Mouse (Mus musculus) limb, embryonic 14.5 days (tissue): ENCODE data around the gene Prame. TPM values are rescaled to one million over a fixed set of nuclear protein-coding genes. Genes with fewer than 3 reads are reported as not detected.
"Not testable (repeated sequence)": the region's sequence is repeated elsewhere in the genome, so short reads cannot be mapped to it uniquely, and the experiment has no call there.

ENCODE experiments used
- ATAC-seq: fragments of 200-750 bp; cut with Nextera tagmentation; 2 replicates; pipeline ENCODE4 v1.8.0; 2017; ENCODE audit warnings: low read depth, moderate number of reproducible peaks, moderate TSS enrichment; ENCODE audit not compliant: low FRiP score
- DNase-seq: peaks from one replicate; pipeline ENCODE4 v3.0.0-alpha.2; 2015; ENCODE audit warnings: low spot score
- H3K27ac ChIP-seq: fragments of 300-500 bp; sonication (generic); replicated peaks from 2 replicates; pipeline ENCODE4 v1.5.1; 2014; ENCODE audit warnings: low read depth, mild to moderate bottlenecking, low read length, moderate library complexity, mixed read lengths
- H3K27me3 ChIP-seq: fragments of 300-500 bp; sonication (generic); 2 replicates; pipeline ENCODE4 v1.6.1; 2014; ENCODE audit warnings: low read length, mixed read lengths; ENCODE audit not compliant: control insufficient read depth, insufficient read depth
- H3K36me3 ChIP-seq: fragments of 300-500 bp; sonication (generic); 2 replicates; pipeline ENCODE4 v1.6.1; 2014; ENCODE audit warnings: mild to moderate bottlenecking, low read length, moderate library complexity, mixed read lengths; ENCODE audit not compliant: control insufficient read depth, insufficient read depth
- H3K4me1 ChIP-seq: fragments of 300-500 bp; sonication (generic); 2 replicates; pipeline ENCODE4 v1.6.1; 2014; ENCODE audit warnings: antibody characterized with exemption, low read length, mixed read lengths; ENCODE audit not compliant: control insufficient read depth, insufficient read depth
- H3K4me2 ChIP-seq: fragments of 300-500 bp; sonication (generic); replicated peaks from 2 replicates; pipeline ENCODE4 v1.6.1; 2014; ENCODE audit warnings: low read depth, mild to moderate bottlenecking, low read length, moderate library complexity; ENCODE audit not compliant: severe bottlenecking
- H3K4me3 ChIP-seq: fragments of 300-500 bp; sonication (generic); replicated peaks from 2 replicates; pipeline ENCODE4 v1.5.1; 2014; ENCODE audit warnings: low read length
- H3K9ac ChIP-seq: fragments of 300-500 bp; sonication (generic); 2 replicates; pipeline ENCODE4 v1.6.1; 2014; ENCODE audit warnings: mild to moderate bottlenecking, low read depth, low read length, moderate library complexity; ENCODE audit not compliant: severe bottlenecking
- H3K9me3 ChIP-seq: fragments of 300-500 bp; sonication (generic); 2 replicates; pipeline ENCODE4 v1.6.1; 2016; ENCODE audit warnings: low read length; ENCODE audit not compliant: control insufficient read depth
- POLR2A ChIP-seq: fragments of 200-500 bp; IDR thresholded peaks from 2 replicates; pipeline ENCODE4 v1.8.0; 2012; ENCODE audit warnings: inconsistent platforms, mild to moderate bottlenecking, moderate library complexity, borderline replicate concordance; ENCODE audit not compliant: insufficient read depth, insufficient read length; ENCODE audit errors: extremely low read depth
- WGBS: fragments of 180-500 bp; shearing (Covaris S2); extraction: QIAGEN DNeasy Blood & Tissue Kit; methylation state at CpG from one replicate; pipeline ENCODE4 v1.1.7; 2014; 5-methylcytosine and 5-hydroxymethylcytosine counted together
- polyA plus RNA-seq, 2 experiments: library from polyadenylated mRNA; depleted of rRNA in 1 of 2; stranded (reverse) in 1 of 2; unstranded in 1 of 2; fragments of >200 nt; fragmentation: Nextera tagmentation in 1 of 2; extraction: Ambion mirVana in 1 of 2; gene quantifications; 2 replicates each; pipeline versions ENCODE4 v1.2.1 to v1.2.3; 2012 to 2014

Gene Prame
- polyA plus RNA-seq, 2 experiments = 0.25 to 0.34 TPM

DNA sequence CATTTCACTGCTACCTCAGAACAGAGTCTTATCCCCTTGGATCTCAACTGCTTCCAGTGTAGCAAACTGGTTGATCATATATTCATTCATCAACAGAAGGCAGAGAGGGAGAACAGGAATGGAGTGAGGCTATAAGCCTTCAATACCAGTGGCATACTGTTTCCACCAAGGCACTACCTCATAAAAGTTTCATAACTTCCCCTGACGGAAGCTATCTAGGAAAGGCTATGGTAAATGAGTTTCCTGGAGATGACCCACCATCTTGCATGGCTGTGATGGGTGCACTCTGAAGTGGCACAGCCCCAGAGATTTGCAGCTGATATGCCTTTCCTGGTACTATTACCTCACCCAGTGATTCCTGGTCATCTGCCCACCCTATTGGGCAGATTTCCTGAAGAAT, 51.1 kb downstream of the Prame start:
- H3K4me2 ChIP-seq = no peak overlapping the region
- no peak overlapping the region for H3K27ac ChIP-seq
- no peak overlapping the region for H3K9ac ChIP-seq
- no peaks in the 10 kb centered on the region for H3K9me3 ChIP-seq
- ATAC-seq = no peak
- no peak for DNase-seq
- H3K27me3 ChIP-seq = no peaks in the 10 kb centered on the region
- WGBS = 64% methylated on average over 1 of the region's 1 CpGs
- no peak overlapping the region for H3K4me3 ChIP-seq
- no peaks in the 10 kb centered on the region for H3K4me1 ChIP-seq
- no peaks in the 10 kb centered on the region for H3K36me3 ChIP-seq
- no peak for TF ChIP-seq POLR2A

DNA sequence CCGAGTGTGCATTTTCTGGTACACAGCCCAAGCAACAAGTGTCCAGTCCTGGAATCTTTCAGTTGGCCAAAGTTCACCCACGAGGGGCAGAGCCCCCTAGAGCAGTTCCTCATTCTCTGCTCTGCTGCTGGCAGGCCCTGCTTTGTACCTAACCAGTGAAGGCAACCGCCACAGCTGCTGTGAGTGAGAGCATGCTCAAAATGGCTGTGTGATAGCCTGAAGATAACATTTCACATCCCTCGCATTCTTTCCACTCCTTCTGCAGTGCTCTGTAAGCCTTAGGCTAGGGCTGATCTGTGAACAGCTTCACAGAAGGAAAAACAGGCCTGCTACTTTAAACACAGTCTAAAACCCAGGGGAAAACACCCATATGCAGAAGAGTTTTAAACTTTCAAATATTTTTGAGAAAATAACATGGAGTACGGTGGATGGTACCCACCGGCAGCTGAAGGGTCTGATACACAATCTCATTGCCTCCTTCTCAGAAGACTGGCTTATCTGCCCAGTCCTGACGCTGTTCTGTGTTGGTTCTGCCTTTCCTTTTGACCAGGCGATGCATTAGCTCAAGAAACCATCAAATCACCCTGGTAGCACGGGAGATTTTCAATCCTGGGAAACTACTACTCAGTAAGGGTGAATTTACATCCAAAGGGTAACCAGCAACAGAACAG, 52.4 kb downstream of the Prame start:
- H3K4me3 ChIP-seq, H3K27ac ChIP-seq, H3K9ac ChIP-seq, ATAC-seq, H3K4me1 ChIP-seq, H3K36me3 ChIP-seq, H3K4me2 ChIP-seq, H3K9me3 ChIP-seq, H3K27me3 ChIP-seq, DNase-seq: not testable (repeated sequence)
- 69% methylated on average over 9 of the region's 9 CpGs for WGBS

DNA sequence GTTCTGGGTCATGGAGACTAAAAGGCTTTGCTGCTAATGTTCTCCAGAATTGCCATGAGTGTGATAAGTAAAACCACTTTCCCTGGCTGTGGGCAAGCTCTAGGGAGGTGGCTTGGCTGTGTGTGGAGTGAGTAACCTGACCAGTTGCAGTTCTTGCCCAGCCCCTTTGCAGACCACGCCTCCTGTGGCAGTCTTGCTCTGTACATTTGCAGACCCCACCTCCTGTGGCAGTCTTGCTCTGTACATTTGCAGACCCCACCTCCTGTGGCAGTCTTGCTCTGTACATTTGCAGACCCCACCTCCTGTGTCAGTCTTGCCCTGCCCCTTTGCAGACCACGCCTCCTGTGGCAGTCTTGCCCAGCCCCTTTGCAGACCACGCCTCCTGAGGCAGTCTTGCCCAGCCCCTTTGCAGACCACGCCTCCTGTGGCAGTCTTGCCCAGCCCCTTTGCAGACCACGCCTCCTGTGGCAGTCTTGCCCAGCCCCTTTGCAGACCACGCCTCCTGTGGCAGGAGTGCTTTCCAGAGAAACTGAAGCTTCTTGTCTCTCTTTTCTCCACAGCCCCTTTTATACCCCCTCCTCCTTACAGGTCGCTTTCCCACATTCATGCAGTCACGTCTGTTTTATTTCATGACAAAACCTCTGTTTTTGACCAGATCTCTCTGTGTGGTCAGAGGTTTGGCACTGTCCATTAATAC, 53.1 kb downstream of the Prame start:
- not testable (repeated sequence) for H3K36me3 ChIP-seq, H3K9ac ChIP-seq, H3K27me3 ChIP-seq, H3K4me1 ChIP-seq, DNase-seq, H3K4me2 ChIP-seq, H3K4me3 ChIP-seq, H3K9me3 ChIP-seq, ATAC-seq, H3K27ac ChIP-seq
- WGBS = 26% methylated on average over 8 of the region's 8 CpGs

DNA sequence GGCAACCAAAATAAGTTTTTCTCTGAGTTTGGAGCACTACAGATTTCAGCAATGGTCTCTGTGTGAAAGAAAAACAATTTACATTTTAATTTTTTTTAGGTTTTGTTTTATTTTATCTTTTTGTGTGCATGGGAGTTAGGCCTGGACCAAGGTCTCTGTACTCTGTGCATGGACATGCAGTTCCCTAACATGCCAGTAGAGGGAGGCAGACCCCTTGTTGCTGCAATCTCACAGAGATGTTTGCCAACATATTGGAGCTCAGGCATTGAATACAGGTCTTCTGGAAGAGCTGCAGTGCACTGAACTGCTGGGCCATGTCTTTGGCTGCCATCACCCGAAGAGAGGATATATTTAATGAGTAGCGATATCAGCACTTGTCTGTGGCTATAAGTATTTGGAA, 58.0 kb downstream of the Prame start:
- not testable (repeated sequence) for H3K4me2 ChIP-seq, H3K4me1 ChIP-seq, H3K4me3 ChIP-seq, H3K9ac ChIP-seq, H3K27ac ChIP-seq, H3K27me3 ChIP-seq, H3K9me3 ChIP-seq, H3K36me3 ChIP-seq, ATAC-seq
- DNase-seq = peak; percentile 22
- 0% methylated on average over 1 of the region's 2 CpGs for WGBS

DNA sequence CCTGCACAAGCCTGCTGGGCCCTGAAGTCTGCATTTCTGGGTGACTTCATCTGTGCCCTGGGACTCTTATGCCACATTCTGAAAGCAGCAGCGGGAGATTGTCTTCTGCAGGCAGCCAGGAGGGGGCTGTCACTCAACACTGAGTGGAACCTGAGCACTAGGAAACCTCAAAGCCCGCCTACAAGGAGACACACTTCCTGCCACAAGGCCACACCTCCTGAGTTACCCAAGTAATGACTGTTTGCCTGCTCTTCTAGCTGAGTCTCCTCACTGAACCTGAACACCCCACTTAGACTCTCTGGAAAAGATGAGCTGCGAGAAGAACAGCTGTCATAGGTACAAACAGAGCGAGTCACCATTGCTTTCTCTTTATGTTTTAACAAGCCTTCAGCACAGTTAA, 62.6 kb downstream of the Prame start:
- H3K4me1 ChIP-seq, H3K9me3 ChIP-seq, H3K27me3 ChIP-seq, H3K4me3 ChIP-seq, DNase-seq, H3K36me3 ChIP-seq, H3K4me2 ChIP-seq, ATAC-seq, H3K9ac ChIP-seq, H3K27ac ChIP-seq: not testable (repeated sequence)
- 48% methylated on average over 4 of the region's 4 CpGs for WGBS

Other genes with a start within 250 kb of the Prame start
- 0.03 TPM in 1 of 2 replicates, not detected in the other for gene Gm7903, start 193.9 kb downstream of the Prame start, polyA plus RNA-seq (2012; rRNA removed)
- not detected in 2 replicates for gene Gm7903, start 193.9 kb downstream of the Prame start, polyA plus RNA-seq (2014; fragmentation: Nextera tagmentation; extraction: Ambion mirVana)
- not detected in 2 replicates for gene AV320801, start 133.1 kb downstream of the Prame start, polyA plus RNA-seq (2012; rRNA removed)
- gene AV320801, start 133.1 kb downstream of the Prame start, polyA plus RNA-seq (2014; fragmentation: Nextera tagmentation; extraction: Ambion mirVana) = not detected in 2 replicates
- 0.24 and 0.29 TPM in 2 replicates for gene Nxf7, start 28.9 kb downstream of the Prame start, polyA plus RNA-seq (2012; rRNA removed)
- 0.34 TPM in 1 of 2 replicates, not detected in the other for gene Nxf7, start 28.9 kb downstream of the Prame start, polyA plus RNA-seq (2014; fragmentation: Nextera tagmentation; extraction: Ambion mirVana)
- gene Tcp11x2, start 66.1 kb upstream of the Prame start, polyA plus RNA-seq (2012; rRNA removed) = not detected in 2 replicates
- not detected in 2 replicates for gene Tcp11x2, start 66.1 kb upstream of the Prame start, polyA plus RNA-seq (2014; fragmentation: Nextera tagmentation; extraction: Ambion mirVana)
- gene Tmsb15a, start 97.6 kb upstream of the Prame start, polyA plus RNA-seq (2012; rRNA removed) = 0.50 and 2.0 TPM in 2 replicates
- gene Tmsb15a, start 97.6 kb upstream of the Prame start, polyA plus RNA-seq (2014; fragmentation: Nextera tagmentation; extraction: Ambion mirVana) = 2.0 and 2.1 TPM in 2 replicates
- gene Armcx5, start 115.0 kb upstream of the Prame start, polyA plus RNA-seq (2012; rRNA removed) = 6.7 and 9.1 TPM in 2 replicates
- gene Armcx5, start 115.0 kb upstream of the Prame start, polyA plus RNA-seq (2014; fragmentation: Nextera tagmentation; extraction: Ambion mirVana) = 9.3 and 11.1 TPM in 2 replicates
- 59.1 and 73.4 TPM in 2 replicates for gene Gprasp1, start 115.0 kb upstream of the Prame start, polyA plus RNA-seq (2012; rRNA removed)
- gene Gprasp1, start 115.0 kb upstream of the Prame start, polyA plus RNA-seq (2014; fragmentation: Nextera tagmentation; extraction: Ambion mirVana) = 52.0 and 61.2 TPM in 2 replicates
- gene Bhlhb9, start 169.9 kb upstream of the Prame start, polyA plus RNA-seq (2012; rRNA removed) = 24.1 and 29.1 TPM in 2 replicates
- gene Bhlhb9, start 169.9 kb upstream of the Prame start, polyA plus RNA-seq (2014; fragmentation: Nextera tagmentation; extraction: Ambion mirVana) = 51.6 and 54.7 TPM in 2 replicates
- 49.3 and 50.5 TPM in 2 replicates for gene Gprasp2, start 211.3 kb upstream of the Prame start, polyA plus RNA-seq (2012; rRNA removed)
- gene Gprasp2, start 211.3 kb upstream of the Prame start, polyA plus RNA-seq (2014; fragmentation: Nextera tagmentation; extraction: Ambion mirVana) = 33.1 and 43.0 TPM in 2 replicates